Mouse (Mus musculus) limb, embryonic 14.5 days (tissue): Measurements from ENCODE around the gene Gpr87. TPM values are rescaled to one million over a fixed set of nuclear protein-coding genes. Genes with fewer than 3 reads are reported as not detected.

ENCODE experiments used
- ATAC-seq: fragments of 200-750 bp; cut with Nextera tagmentation; 2 replicates; pipeline ENCODE4 v1.8.0; 2017; ENCODE audit warnings: low read depth, moderate number of reproducible peaks, moderate TSS enrichment; ENCODE audit not compliant: low FRiP score
- DNase-seq: peaks from one replicate; pipeline ENCODE4 v3.0.0-alpha.2; 2015; ENCODE audit warnings: low spot score
- H3K27ac ChIP-seq: fragments of 300-500 bp; sonication (generic); replicated peaks from 2 replicates; pipeline ENCODE4 v1.5.1; 2014; ENCODE audit warnings: low read depth, mild to moderate bottlenecking, low read length, moderate library complexity, mixed read lengths
- H3K27me3 ChIP-seq: fragments of 300-500 bp; sonication (generic); 2 replicates; pipeline ENCODE4 v1.6.1; 2014; ENCODE audit warnings: low read length, mixed read lengths; ENCODE audit not compliant: control insufficient read depth, insufficient read depth
- H3K36me3 ChIP-seq: fragments of 300-500 bp; sonication (generic); 2 replicates; pipeline ENCODE4 v1.6.1; 2014; ENCODE audit warnings: mild to moderate bottlenecking, low read length, moderate library complexity, mixed read lengths; ENCODE audit not compliant: control insufficient read depth, insufficient read depth
- H3K4me1 ChIP-seq: fragments of 300-500 bp; sonication (generic); 2 replicates; pipeline ENCODE4 v1.6.1; 2014; ENCODE audit warnings: antibody characterized with exemption, low read length, mixed read lengths; ENCODE audit not compliant: control insufficient read depth, insufficient read depth
- H3K4me2 ChIP-seq: fragments of 300-500 bp; sonication (generic); replicated peaks from 2 replicates; pipeline ENCODE4 v1.6.1; 2014; ENCODE audit warnings: low read depth, mild to moderate bottlenecking, low read length, moderate library complexity; ENCODE audit not compliant: severe bottlenecking
- H3K4me3 ChIP-seq: fragments of 300-500 bp; sonication (generic); replicated peaks from 2 replicates; pipeline ENCODE4 v1.5.1; 2014; ENCODE audit warnings: low read length
- H3K9ac ChIP-seq: fragments of 300-500 bp; sonication (generic); 2 replicates; pipeline ENCODE4 v1.6.1; 2014; ENCODE audit warnings: mild to moderate bottlenecking, low read depth, low read length, moderate library complexity; ENCODE audit not compliant: severe bottlenecking
- H3K9me3 ChIP-seq: fragments of 300-500 bp; sonication (generic); 2 replicates; pipeline ENCODE4 v1.6.1; 2016; ENCODE audit warnings: low read length; ENCODE audit not compliant: control insufficient read depth
- POLR2A ChIP-seq: fragments of 200-500 bp; IDR thresholded peaks from 2 replicates; pipeline ENCODE4 v1.8.0; 2012; ENCODE audit warnings: inconsistent platforms, mild to moderate bottlenecking, moderate library complexity, borderline replicate concordance; ENCODE audit not compliant: insufficient read depth, insufficient read length; ENCODE audit errors: extremely low read depth
- WGBS: fragments of 180-500 bp; shearing (Covaris S2); extraction: QIAGEN DNeasy Blood & Tissue Kit; methylation state at CpG from one replicate; pipeline ENCODE4 v1.1.7; 2014; 5-methylcytosine and 5-hydroxymethylcytosine counted together
- polyA plus RNA-seq, 2 experiments: library from polyadenylated mRNA; depleted of rRNA in 1 of 2; stranded (reverse) in 1 of 2; unstranded in 1 of 2; fragments of >200 nt; fragmentation: Nextera tagmentation in 1 of 2; extraction: Ambion mirVana in 1 of 2; gene quantifications; 2 replicates each; pipeline versions ENCODE4 v1.2.1 to v1.2.3; 2012 to 2014

The Gpr87 gene
- polyA plus RNA-seq, 2 experiments: 6.3 to 20.4 TPM

DNA sequence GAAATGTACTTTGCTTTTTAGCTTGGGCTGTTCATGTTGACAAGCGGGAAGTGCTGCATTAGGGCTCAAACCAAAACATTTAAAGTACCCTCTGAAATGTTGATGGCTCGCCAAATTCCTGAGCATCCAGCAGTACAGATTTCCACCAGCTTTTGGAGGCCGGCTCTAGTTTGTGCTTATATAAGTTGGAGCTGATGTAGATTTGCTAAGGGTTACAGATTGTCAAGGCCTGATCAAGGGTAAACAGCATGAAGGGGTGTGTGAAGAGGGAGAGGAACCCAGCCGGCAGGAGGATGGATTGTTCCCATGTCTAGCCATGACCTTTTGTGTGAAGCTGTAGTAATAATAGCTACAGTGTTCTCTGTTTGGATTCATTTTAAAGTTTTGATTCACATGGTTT lies 63.8 kb downstream of the Gpr87 start:
- 63% methylated on average over 4 of the region's 4 CpGs for WGBS
- DNase-seq (no peak), ATAC-seq (no peak)
- no peaks in the 10 kb centered on the region for H3K36me3 ChIP-seq
- TF ChIP-seq POLR2A: no peak
- H3K4me3 ChIP-seq: no peak overlapping the region
- no peak overlapping the region for H3K4me2 ChIP-seq
- H3K27ac ChIP-seq: no peak overlapping the region
- no peak overlapping the region for H3K9ac ChIP-seq
- no peaks in the 10 kb centered on the region for H3K9me3 ChIP-seq
- H3K4me1 ChIP-seq: no peaks in the 10 kb centered on the region
- no peaks in the 10 kb centered on the region for H3K27me3 ChIP-seq

DNA sequence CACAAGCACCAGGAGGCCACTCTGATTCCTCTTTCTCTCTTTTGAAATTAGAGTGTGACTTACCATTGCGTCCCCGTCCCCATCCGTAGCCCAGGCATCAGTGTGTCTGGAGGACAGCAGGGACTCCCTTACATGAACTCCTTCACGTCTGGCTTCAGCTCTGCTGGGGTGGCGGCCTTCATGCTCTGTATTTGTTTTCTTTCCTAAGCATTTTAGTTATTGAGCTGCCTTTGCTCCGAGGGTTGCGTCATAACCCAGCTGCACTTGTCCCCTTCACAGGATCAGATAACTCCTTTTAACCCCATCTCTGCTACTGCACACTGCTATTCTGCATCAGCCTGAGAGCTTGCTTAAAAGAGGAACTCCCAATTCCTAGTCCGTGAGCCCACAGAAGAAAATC lies 64.5 kb downstream of the Gpr87 start:
- DNase-seq (no peak), ATAC-seq (no peak)
- no peak for TF ChIP-seq POLR2A
- Histone ChIP-seq H3K36me3 (no peaks in the 10 kb centered on the region), H3K9me3 (no peaks in the 10 kb centered on the region), H3K4me3 (no peak overlapping the region), H3K27ac (no peak overlapping the region), H3K27me3 (no peaks in the 10 kb centered on the region), H3K4me2 (no peak overlapping the region), H3K9ac (no peak overlapping the region), H3K4me1 (no peaks in the 10 kb centered on the region)
- WGBS: 61% methylated on average over 8 of the region's 8 CpGs

DNA sequence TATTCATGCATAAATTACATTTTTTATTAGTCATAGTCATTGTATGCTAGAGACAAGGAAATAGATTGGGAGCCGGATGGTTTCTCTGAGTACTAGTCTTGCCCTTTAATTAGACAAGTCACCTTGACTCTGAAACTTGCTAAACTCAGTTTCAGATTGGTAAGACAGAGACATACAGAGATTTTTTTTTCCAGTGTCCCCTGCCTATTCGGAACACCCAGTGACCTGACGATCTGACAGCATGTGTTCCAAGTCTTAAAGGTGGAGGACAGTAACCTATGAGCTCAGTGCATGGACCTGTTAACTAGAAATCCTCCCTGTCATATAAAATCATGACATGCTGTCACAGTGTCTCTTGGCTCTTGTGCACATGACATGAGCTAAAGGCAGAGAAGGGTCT lies 65.4 kb downstream of the Gpr87 start:
- DNase-seq (no peak), ATAC-seq (no peak)
- Histone ChIP-seq H3K9ac (no peak overlapping the region), H3K36me3 (no peaks in the 10 kb centered on the region), H3K27ac (no peak overlapping the region), H3K4me3 (no peak overlapping the region), H3K4me1 (no peaks in the 10 kb centered on the region), H3K4me2 (no peak overlapping the region), H3K27me3 (no peaks in the 10 kb centered on the region), H3K9me3 (no peaks in the 10 kb centered on the region)
- WGBS: 85% methylated on average over 3 of the region's 3 CpGs
- no peak for TF ChIP-seq POLR2A

Other genes with a start within 250 kb of the Gpr87 start
- gene Med12l, start 189.3 kb downstream of the Gpr87 start, polyA plus RNA-seq (2012; rRNA removed): 4.5 and 4.9 TPM in 2 replicates
- 2.3 and 2.4 TPM in 2 replicates for gene Med12l, start 189.3 kb downstream of the Gpr87 start, polyA plus RNA-seq (2014; fragmentation: Nextera tagmentation; extraction: Ambion mirVana)
- 0.13 and 0.19 TPM in 2 replicates for gene Gpr171, start 93.3 kb downstream of the Gpr87 start, polyA plus RNA-seq (2012; rRNA removed)
- gene Gpr171, start 93.3 kb downstream of the Gpr87 start, polyA plus RNA-seq (2014; fragmentation: Nextera tagmentation; extraction: Ambion mirVana): 0.75 and 1.5 TPM in 2 replicates
- 0.36 and 0.38 TPM in 2 replicates for gene P2ry14, start 41.5 kb downstream of the Gpr87 start, polyA plus RNA-seq (2012; rRNA removed)
- gene P2ry14, start 41.5 kb downstream of the Gpr87 start, polyA plus RNA-seq (2014; fragmentation: Nextera tagmentation; extraction: Ambion mirVana): 1.6 and 1.8 TPM in 2 replicates
- gene P2ry13, start 15.8 kb upstream of the Gpr87 start, polyA plus RNA-seq (2012; rRNA removed): 1.3 and 1.4 TPM in 2 replicates
- gene P2ry13, start 15.8 kb upstream of the Gpr87 start, polyA plus RNA-seq (2014; fragmentation: Nextera tagmentation; extraction: Ambion mirVana): 1.6 and 1.9 TPM in 2 replicates
- gene P2ry12, start 67.8 kb upstream of the Gpr87 start, polyA plus RNA-seq (2012; rRNA removed): 2.0 and 2.5 TPM in 2 replicates
- 3.3 TPM in 2 replicates for gene P2ry12, start 67.8 kb upstream of the Gpr87 start, polyA plus RNA-seq (2014; fragmentation: Nextera tagmentation; extraction: Ambion mirVana)
- 18.5 and 20.5 TPM in 2 replicates for gene Igsf10, start 149.3 kb upstream of the Gpr87 start, polyA plus RNA-seq (2012; rRNA removed)
- gene Igsf10, start 149.3 kb upstream of the Gpr87 start, polyA plus RNA-seq (2014; fragmentation: Nextera tagmentation; extraction: Ambion mirVana): 19.1 and 21.2 TPM in 2 replicates